Mouse (Mus musculus): ENCODE measurements around the gene Grid1. TPM values are rescaled to one million over a fixed set of nuclear protein-coding genes. Genes with fewer than 3 reads are reported as not detected.

The Grid1 gene
- polyA plus RNA-seq, 1 experiment from 2014 or later = 0.25 TPM

DNA sequence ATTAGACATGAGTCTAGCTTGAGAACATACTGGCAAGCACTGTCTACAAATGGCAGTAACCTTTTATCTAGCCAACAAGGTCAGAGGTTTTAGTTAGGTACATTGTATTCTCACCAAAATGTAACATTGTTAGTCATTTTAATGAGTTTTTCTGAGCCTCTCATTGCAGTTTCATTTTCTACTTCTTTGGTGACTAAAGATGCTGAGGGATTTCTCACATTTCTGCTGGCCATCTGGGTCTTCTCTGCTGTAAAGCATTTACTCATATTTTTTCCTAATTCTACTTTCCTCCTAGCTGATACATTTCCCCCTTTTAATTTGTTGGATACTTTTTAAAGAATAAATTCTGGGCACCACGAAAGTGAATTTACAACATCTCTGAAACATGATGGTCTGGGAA is 365.5 kb downstream of the Grid1 start:
- no peak overlapping the region for H3K4me2 ChIP-seq
- no peak for DNase-seq (ENCODE audit: low spot score)
- 82% methylated on average over 1 of the region's 1 CpGs for WGBS
- H3K4me1 ChIP-seq (replicated peaks; ENCODE audit: control insufficient read depth, insufficient read depth, low read length) = no peaks in the 10 kb centered on the region
- no peak overlapping the region for H3K9ac ChIP-seq (ENCODE audit: low read depth, low read length)
- no peaks in the 10 kb centered on the region for H3K9me3 ChIP-seq (ENCODE audit: control insufficient read depth, low read length)
- H3K36me3 ChIP-seq (ENCODE audit: control insufficient read depth, insufficient read depth, low read length) = no peaks in the 10 kb centered on the region
- no peak overlapping the region for H3K4me3 ChIP-seq (ENCODE audit: low read depth, low read length)
- no peak for ATAC-seq (replicated peaks; ENCODE audit: low FRiP score)
- no peaks in the 10 kb centered on the region for H3K27me3 ChIP-seq (replicated peaks; ENCODE audit: control insufficient read depth, insufficient read depth, low read length)
- no peak overlapping the region for H3K27ac ChIP-seq (ENCODE audit: low read depth, low read length)

DNA sequence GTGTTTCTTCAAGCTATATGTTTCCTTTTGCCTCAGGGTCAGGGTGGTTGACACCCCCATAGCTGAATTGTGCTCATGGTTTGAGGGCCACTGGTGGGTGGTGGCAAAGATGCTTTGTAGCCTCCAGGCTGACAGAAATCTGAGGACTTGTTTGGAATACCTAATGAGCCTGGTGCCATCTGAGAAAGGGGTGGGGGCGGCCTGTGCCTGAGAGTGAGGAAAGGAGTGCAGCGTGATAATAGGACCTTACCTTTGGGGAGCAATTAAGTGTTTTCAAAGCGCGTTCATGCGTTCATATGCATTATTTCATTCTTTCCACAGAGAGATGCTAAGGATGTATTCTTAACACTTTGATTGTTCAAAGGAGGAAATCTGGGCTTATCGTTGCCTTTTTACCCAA is 372.3 kb downstream of the Grid1 start:
- 85% methylated on average over 6 of the region's 6 CpGs for WGBS
- H3K4me2 ChIP-seq = no peak overlapping the region
- no peak overlapping the region for H3K9ac ChIP-seq (ENCODE audit: low read depth, low read length)
- no peak for DNase-seq (ENCODE audit: low spot score)
- no peaks in the 10 kb centered on the region for H3K9me3 ChIP-seq (ENCODE audit: control insufficient read depth, low read length)
- ATAC-seq (replicated peaks; ENCODE audit: low FRiP score) = no peak
- no peaks in the 10 kb centered on the region for H3K27me3 ChIP-seq (replicated peaks; ENCODE audit: control insufficient read depth, insufficient read depth, low read length)
- no peak overlapping the region for H3K4me3 ChIP-seq (ENCODE audit: low read depth, low read length)
- H3K4me1 ChIP-seq (replicated peaks; ENCODE audit: control insufficient read depth, insufficient read depth, low read length) = no peaks in the 10 kb centered on the region
- no peak overlapping the region for H3K27ac ChIP-seq (ENCODE audit: low read depth, low read length)
- no peaks in the 10 kb centered on the region for H3K36me3 ChIP-seq (ENCODE audit: control insufficient read depth, insufficient read depth, low read length)

DNA sequence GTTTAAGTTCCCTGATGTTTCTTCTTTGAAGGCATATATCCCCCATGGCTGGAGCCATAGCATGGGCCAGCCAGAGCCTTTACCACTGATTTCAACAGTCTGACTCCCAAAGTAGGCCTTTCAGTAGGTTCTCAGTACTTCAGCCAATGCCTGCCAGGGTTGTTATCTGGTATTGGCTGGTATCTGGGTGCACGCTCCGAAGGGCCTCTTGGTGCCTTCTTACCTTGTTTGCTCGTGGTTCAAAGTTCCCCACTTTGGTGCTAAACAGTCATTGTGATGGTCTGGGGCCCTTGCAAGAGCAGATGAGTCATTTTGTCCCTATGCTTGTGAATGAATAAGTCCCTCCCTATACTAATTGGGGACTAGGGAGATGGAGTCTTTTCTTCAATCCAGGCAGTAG is 377.5 kb downstream of the Grid1 start:
- Histone ChIP-seq H3K9me3 (ENCODE audit: control insufficient read depth, low read length) (no peaks in the 10 kb centered on the region), H3K4me2 (no peak overlapping the region), H3K4me1 (replicated peaks; ENCODE audit: control insufficient read depth, insufficient read depth, low read length) (no peaks in the 10 kb centered on the region), H3K9ac (ENCODE audit: low read depth, low read length) (no peak overlapping the region), H3K4me3 (ENCODE audit: low read depth, low read length) (no peak overlapping the region), H3K36me3 (ENCODE audit: control insufficient read depth, insufficient read depth, low read length) (no peaks in the 10 kb centered on the region), H3K27me3 (replicated peaks; ENCODE audit: control insufficient read depth, insufficient read depth, low read length) (no peaks in the 10 kb centered on the region), H3K27ac (ENCODE audit: low read depth, low read length) (no peak overlapping the region)
- ATAC-seq (replicated peaks; ENCODE audit: low FRiP score) (no peak), DNase-seq (ENCODE audit: low spot score) (no peak)
- 61% methylated on average over 3 of the region's 3 CpGs for WGBS

DNA sequence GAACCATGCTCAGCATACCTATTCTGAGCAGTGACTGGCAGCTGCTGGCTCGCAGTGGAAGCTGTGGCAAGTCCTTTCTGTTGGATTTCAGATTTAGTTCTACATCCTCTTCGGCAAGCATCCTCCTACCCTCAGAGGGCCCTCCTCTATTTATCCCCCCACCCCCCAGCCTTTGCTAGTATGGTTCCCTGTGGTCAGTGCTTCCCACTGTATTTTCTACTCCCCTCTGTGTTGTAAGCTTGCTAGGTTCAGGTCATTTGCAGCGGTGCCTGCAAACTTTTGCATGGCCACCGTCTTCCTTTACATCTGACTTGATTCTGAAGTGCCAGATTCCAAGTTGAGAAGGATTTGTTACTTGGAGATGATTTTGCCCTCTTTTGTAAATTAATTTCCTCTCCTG is 378.5 kb downstream of the Grid1 start:
- ATAC-seq (replicated peaks; ENCODE audit: low FRiP score) (no peak), DNase-seq (ENCODE audit: low spot score) (no peak)
- Histone ChIP-seq H3K9ac (ENCODE audit: low read depth, low read length) (no peak overlapping the region), H3K36me3 (ENCODE audit: control insufficient read depth, insufficient read depth, low read length) (no peaks in the 10 kb centered on the region), H3K27ac (ENCODE audit: low read depth, low read length) (no peak overlapping the region), H3K4me3 (ENCODE audit: low read depth, low read length) (no peak overlapping the region), H3K4me1 (replicated peaks; ENCODE audit: control insufficient read depth, insufficient read depth, low read length) (no peaks in the 10 kb centered on the region), H3K9me3 (ENCODE audit: control insufficient read depth, low read length) (no peaks in the 10 kb centered on the region), H3K4me2 (no peak overlapping the region), H3K27me3 (replicated peaks; ENCODE audit: control insufficient read depth, insufficient read depth, low read length) (no peaks in the 10 kb centered on the region)
- 71% methylated on average over 4 of the region's 4 CpGs for WGBS

DNA sequence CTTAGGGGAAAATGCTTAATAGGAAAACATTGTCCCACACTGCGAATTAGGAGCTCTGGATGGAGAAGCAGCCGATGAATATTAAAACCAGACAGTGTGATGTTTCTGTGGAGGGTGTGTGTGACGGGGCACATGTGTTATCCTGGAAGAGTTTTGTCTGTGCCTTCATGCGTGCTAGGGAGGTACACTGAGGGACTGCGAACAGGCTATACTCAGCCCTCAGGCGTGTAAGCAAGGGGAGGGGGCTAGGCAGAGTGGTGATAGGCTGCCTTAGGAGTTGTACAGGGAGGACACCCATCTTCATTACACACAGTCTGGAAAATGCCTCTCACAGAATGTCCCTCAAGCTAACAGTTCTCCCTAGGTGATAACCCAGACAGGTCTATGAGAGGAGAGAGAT is 379.0 kb downstream of the Grid1 start:
- Histone ChIP-seq H3K27ac (ENCODE audit: low read depth, low read length) (no peak overlapping the region), H3K9me3 (ENCODE audit: control insufficient read depth, low read length) (no peaks in the 10 kb centered on the region), H3K36me3 (ENCODE audit: control insufficient read depth, insufficient read depth, low read length) (no peaks in the 10 kb centered on the region), H3K4me3 (ENCODE audit: low read depth, low read length) (no peak overlapping the region), H3K4me1 (replicated peaks; ENCODE audit: control insufficient read depth, insufficient read depth, low read length) (no peaks in the 10 kb centered on the region), H3K4me2 (no peak overlapping the region), H3K27me3 (replicated peaks; ENCODE audit: control insufficient read depth, insufficient read depth, low read length) (no peaks in the 10 kb centered on the region), H3K9ac (ENCODE audit: low read depth, low read length) (no peak overlapping the region)
- ATAC-seq (replicated peaks; ENCODE audit: low FRiP score) = no peak
- DNase-seq (ENCODE audit: low spot score) = no peak
- WGBS = 76% methylated on average over 6 of the region's 6 CpGs

DNA sequence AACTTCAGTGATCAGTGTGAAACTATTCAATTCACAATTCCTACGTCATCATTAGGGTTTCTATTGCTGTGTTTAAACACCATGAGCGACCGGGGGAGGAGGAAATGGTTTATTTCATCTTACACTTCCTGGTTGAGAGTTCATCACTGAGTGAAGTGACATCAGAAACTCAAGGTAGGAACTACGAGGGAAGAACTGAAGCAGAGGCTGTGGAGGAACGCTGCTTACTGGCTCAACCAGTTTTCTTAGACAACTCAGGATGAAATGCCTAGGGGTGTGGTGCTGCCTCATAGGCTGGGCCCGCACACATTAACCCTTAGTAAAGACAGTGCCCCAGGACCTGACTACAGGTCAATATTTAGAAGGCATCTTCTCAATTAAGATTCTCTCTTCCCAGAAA is 389.5 kb downstream of the Grid1 start:
- WGBS = 67% methylated on average over 6 of the region's 6 CpGs
- no peaks in the 10 kb centered on the region for H3K36me3 ChIP-seq (ENCODE audit: control insufficient read depth, insufficient read depth, low read length)
- no peaks in the 10 kb centered on the region for H3K9me3 ChIP-seq (ENCODE audit: control insufficient read depth, low read length)
- H3K4me2 ChIP-seq = no peak overlapping the region
- H3K4me1 ChIP-seq (replicated peaks; ENCODE audit: control insufficient read depth, insufficient read depth, low read length) = no peaks in the 10 kb centered on the region
- H3K4me3 ChIP-seq (ENCODE audit: low read depth, low read length) = no peak overlapping the region
- ATAC-seq (replicated peaks; ENCODE audit: low FRiP score) (no peak), DNase-seq (ENCODE audit: low spot score) (no peak)
- H3K9ac ChIP-seq (ENCODE audit: low read depth, low read length) = no peak overlapping the region
- no peak overlapping the region for H3K27ac ChIP-seq (ENCODE audit: low read depth, low read length)
- H3K27me3 ChIP-seq (replicated peaks; ENCODE audit: control insufficient read depth, insufficient read depth, low read length) = no peaks in the 10 kb centered on the region

DNA sequence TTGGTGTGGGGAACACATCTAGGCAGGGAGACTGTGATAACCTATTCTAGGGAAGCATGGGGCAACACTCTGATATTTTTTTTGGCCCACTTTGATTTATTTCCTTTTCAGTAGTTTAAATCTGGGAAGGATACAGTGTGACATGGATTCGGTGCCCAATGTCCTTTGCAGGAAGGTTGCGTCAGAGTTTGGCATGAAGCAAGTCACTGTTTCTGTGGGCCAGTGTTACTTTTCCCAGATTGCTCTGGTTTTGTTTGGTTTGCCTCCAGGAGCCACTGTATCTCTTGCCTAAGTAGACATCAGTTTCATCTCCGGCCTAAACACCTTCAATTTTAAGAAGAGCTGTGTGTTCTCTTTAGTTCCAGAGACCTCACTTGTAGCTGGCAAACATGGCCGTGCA is 399.1 kb downstream of the Grid1 start:
- Histone ChIP-seq H3K36me3 (ENCODE audit: control insufficient read depth, insufficient read depth, low read length) (no peaks in the 10 kb centered on the region), H3K27ac (ENCODE audit: low read depth, low read length) (no peak overlapping the region), H3K9ac (ENCODE audit: low read depth, low read length) (no peak overlapping the region), H3K4me1 (replicated peaks; ENCODE audit: control insufficient read depth, insufficient read depth, low read length) (no peaks in the 10 kb centered on the region), H3K27me3 (replicated peaks; ENCODE audit: control insufficient read depth, insufficient read depth, low read length) (no peaks in the 10 kb centered on the region), H3K9me3 (ENCODE audit: control insufficient read depth, low read length) (no peaks in the 10 kb centered on the region), H3K4me3 (ENCODE audit: low read depth, low read length) (no peak overlapping the region), H3K4me2 (no peak overlapping the region)
- 79% methylated on average over 4 of the region's 4 CpGs for WGBS
- DNase-seq (ENCODE audit: low spot score) (no peak), ATAC-seq (replicated peaks; ENCODE audit: low FRiP score) (no peak)

DNA sequence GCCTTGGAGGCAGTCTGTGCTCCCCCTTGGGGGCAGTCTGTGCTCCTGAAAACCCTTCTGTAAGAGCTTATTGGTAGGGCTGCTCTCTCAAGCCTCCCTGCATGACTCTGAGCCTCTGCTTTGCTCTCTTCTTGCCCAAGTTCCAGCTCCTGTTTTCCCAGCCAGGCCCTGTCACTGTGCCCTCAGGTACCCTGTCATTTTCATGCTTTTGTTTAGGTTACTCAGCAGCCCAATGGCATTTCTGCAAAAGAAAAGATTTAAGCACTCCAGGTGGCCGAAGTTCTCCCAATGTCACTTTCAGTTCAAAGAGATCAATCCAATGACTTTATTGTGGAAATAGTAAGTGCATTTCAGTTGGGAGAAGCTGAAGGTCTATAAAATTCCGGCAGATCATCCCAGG is 402.3 kb downstream of the Grid1 start:
- ATAC-seq (replicated peaks; ENCODE audit: low FRiP score) = no peak

DNA sequence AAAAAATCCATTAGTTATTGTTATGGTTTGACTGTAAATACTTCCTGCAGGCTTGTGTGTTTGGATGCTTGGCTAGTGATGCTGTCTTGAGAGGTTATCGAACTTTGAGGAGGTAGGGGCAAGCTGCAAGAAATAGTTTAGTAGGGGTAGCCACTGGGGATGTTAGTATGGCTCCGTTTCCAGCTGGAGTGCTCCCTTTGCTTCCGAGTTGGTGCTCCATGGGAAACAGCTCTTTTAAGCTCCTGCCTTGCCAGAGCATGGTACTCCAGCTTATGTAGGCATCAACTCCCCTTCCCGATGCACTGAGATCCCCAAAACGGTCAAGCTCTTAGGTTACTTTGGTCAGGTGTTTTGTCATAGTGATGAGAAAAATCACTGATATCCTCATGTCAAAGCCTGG is 407.7 kb downstream of the Grid1 start:
- no peak overlapping the region for H3K9ac ChIP-seq (ENCODE audit: low read depth, low read length)
- H3K4me1 ChIP-seq (replicated peaks; ENCODE audit: control insufficient read depth, insufficient read depth, low read length) = no peaks in the 10 kb centered on the region
- no peak overlapping the region for H3K27ac ChIP-seq (ENCODE audit: low read depth, low read length)
- ATAC-seq (replicated peaks; ENCODE audit: low FRiP score) (no peak), DNase-seq (ENCODE audit: low spot score) (no peak)
- no peaks in the 10 kb centered on the region for H3K36me3 ChIP-seq (ENCODE audit: control insufficient read depth, insufficient read depth, low read length)
- no peak overlapping the region for H3K4me2 ChIP-seq
- 74% methylated on average over 5 of the region's 5 CpGs for WGBS
- H3K9me3 ChIP-seq (ENCODE audit: control insufficient read depth, low read length) = no peaks in the 10 kb centered on the region
- no peaks in the 10 kb centered on the region for H3K27me3 ChIP-seq (replicated peaks; ENCODE audit: control insufficient read depth, insufficient read depth, low read length)
- no peak overlapping the region for H3K4me3 ChIP-seq (ENCODE audit: low read depth, low read length)

More for the DNA sequence above, 402.3 kb downstream of the Grid1 start:
- H3K4me2 ChIP-seq = no peak overlapping the region
- H3K9me3 ChIP-seq (ENCODE audit: control insufficient read depth, low read length) = no peaks in the 10 kb centered on the region
- no peak overlapping the region for H3K9ac ChIP-seq (ENCODE audit: low read depth, low read length)
- H3K4me3 ChIP-seq (ENCODE audit: low read depth, low read length) = no peak overlapping the region
- 72% methylated on average over 2 of the region's 2 CpGs for WGBS
- no peak overlapping the region for H3K27ac ChIP-seq (ENCODE audit: low read depth, low read length)
- H3K36me3 ChIP-seq (ENCODE audit: control insufficient read depth, insufficient read depth, low read length) = no peaks in the 10 kb centered on the region
- H3K4me1 ChIP-seq (replicated peaks; ENCODE audit: control insufficient read depth, insufficient read depth, low read length) = no peaks in the 10 kb centered on the region
- no peaks in the 10 kb centered on the region for H3K27me3 ChIP-seq (replicated peaks; ENCODE audit: control insufficient read depth, insufficient read depth, low read length)
- DNase-seq (ENCODE audit: low spot score) = no peak
